ENCODE assay signal across 8 mouse cellular contexts in genomic region chr8:122610612-122611277, GRCm38 (mm10). TPM values are rescaled to one million over a fixed set of nuclear protein-coding genes. Genes with fewer than 3 reads are reported as not detected.
A peak's percentile ranks its signal among the peaks of the same experiment; 100 is the strongest.
DNase-seq lines count a peak whose midpoint lies in the region; ATAC-seq and TF ChIP-seq lines count a peak whose summit lies in the region.

No protein-coding gene starts in this region.

- TF ChIP-seq CTCF in liver, adult 2 months (IDR thresholded peaks at IDR 0.05; ENCODE audit: low read depth, low read length): no peak

- peak overlapping the region; percentile 75 for H3K4me3 ChIP-seq in liver, adult 2 months (ENCODE audit: insufficient read depth, low read depth, low read length)
- peak overlapping the region; percentile 70 for H3K4me3 ChIP-seq in brown adipose tissue, adult 24 weeks (ENCODE audit: insufficient read depth, low read depth, low read length)
- H3K4me3 ChIP-seq in hindbrain, embryonic 15.5 days: peak overlapping the region; percentile 61
- H3K4me3 ChIP-seq in midbrain, embryonic 11.5 days (ENCODE audit: low read depth, low read length): peak overlapping the region; percentile 62

- H3K9me3 ChIP-seq in hindbrain, embryonic 15.5 days: no peaks in the 10 kb centered on the region
- no peaks in the 10 kb centered on the region for H3K9me3 ChIP-seq in midbrain, embryonic 11.5 days (ENCODE audit: control insufficient read depth, low read length)

- peak; percentile 3; the same call in 1 of the 2 replicates for ATAC-seq in hindbrain, embryonic 15.5 days (ENCODE audit: low FRiP score, low read depth)
- peak; percentile 20; the same call in 1 of the 2 replicates for ATAC-seq in midbrain, embryonic 11.5 days (ENCODE audit: low FRiP score)

- peak overlapping the region; percentile 83 for H3K4me2 ChIP-seq in hindbrain, embryonic 15.5 days
- peak overlapping the region; percentile 91 for H3K4me2 ChIP-seq in midbrain, embryonic 11.5 days

- TF ChIP-seq POLR2A in liver, adult 2 months (IDR thresholded peaks at IDR 0.05; ENCODE audit: extremely low read depth, insufficient read depth, low read length): no peak

- no peak overlapping the region for H3K27ac ChIP-seq in liver, adult 2 months (replicated peaks; ENCODE audit: insufficient read depth, low read depth, low read length)
- peak overlapping the region; percentile 33; the same call in 1 of the 2 replicates for H3K27ac ChIP-seq in brown adipose tissue, adult 24 weeks (replicated peaks; ENCODE audit: low read depth, low read length)
- peak overlapping the region; percentile 78 for H3K27ac ChIP-seq in hindbrain, embryonic 15.5 days (replicated peaks)
- H3K27ac ChIP-seq in midbrain, embryonic 11.5 days (ENCODE audit: low read depth, low read length): peak overlapping the region; percentile 35; the same call in 1 of the 2 replicates

- peaks cover 10% of the 10 kb centered on the region for H3K4me1 ChIP-seq in liver, adult 2 months (ENCODE audit: control insufficient read depth, insufficient read depth, low read length)
- H3K4me1 ChIP-seq in brown adipose tissue, adult 24 weeks (ENCODE audit: control insufficient read depth, insufficient read depth, insufficient read length, low read length): peaks cover 7% of the 10 kb centered on the region; the same call in 1 of the 2 replicates
- H3K4me1 ChIP-seq in hindbrain, embryonic 15.5 days (replicated peaks): peaks cover 21% of the 10 kb centered on the region
- peaks cover 14% of the 10 kb centered on the region for H3K4me1 ChIP-seq in midbrain, embryonic 11.5 days (ENCODE audit: control insufficient read depth, insufficient read depth, low read length)

- no peaks in the 10 kb centered on the region for H3K27me3 ChIP-seq in liver, adult 2 months (ENCODE audit: control insufficient read depth, insufficient read depth, low read length)
- no peaks in the 10 kb centered on the region for H3K27me3 ChIP-seq in hindbrain, embryonic 15.5 days
- H3K27me3 ChIP-seq in midbrain, embryonic 11.5 days (ENCODE audit: control insufficient read depth, insufficient read depth, low read length): no peaks in the 10 kb centered on the region

- no peaks in the 10 kb centered on the region for H3K79me2 ChIP-seq in liver, adult 2 months (ENCODE audit: control insufficient read depth, insufficient read depth, low read length)

- WGBS in liver, adult 2 months: 5% methylated on average over 20 of the region's 20 CpGs
- WGBS in hindbrain, embryonic 15.5 days: 2% methylated on average over 20 of the region's 20 CpGs
- 3% methylated on average over 19 of the region's 20 CpGs for WGBS in midbrain, embryonic 11.5 days

- peak overlapping the region; percentile 81 for H3K9ac ChIP-seq in liver, adult 2 months (ENCODE audit: low read depth, low read length)
- H3K9ac ChIP-seq in hindbrain, embryonic 15.5 days: peak overlapping the region; percentile 67
- peak overlapping the region; percentile 76 for H3K9ac ChIP-seq in midbrain, embryonic 11.5 days (ENCODE audit: low read length)

- peak; percentile 37 for DNase-seq in liver, adult 2 months (ENCODE audit: extremely low read depth, low read depth, low spot score)
- DNase-seq in liver: no peak
- no peak for DNase-seq in midbrain, embryonic 11.5 days (ENCODE audit: low spot score, missing footprints)
- no peak for DNase-seq in layer of hippocampus, postnatal 25 days (ENCODE audit: extremely low spot score in 1 of 2, low spot score in 1 of 2)
- DNase-seq in thymus, postnatal 36 days: no peak
- DNase-seq in natural killer cell, adult 2 months (ENCODE audit: low spot score in 2 of 2): no peak

- H3K36me3 ChIP-seq in liver, adult 2 months (ENCODE audit: control insufficient read depth, insufficient read depth, low read length): no peaks in the 10 kb centered on the region
- H3K36me3 ChIP-seq in hindbrain, embryonic 15.5 days: 0 out of 2 replicates have a peak, but pooled peaks cover 3% of the 10 kb centered on the region
- H3K36me3 ChIP-seq in midbrain, embryonic 11.5 days (ENCODE audit: control insufficient read depth, insufficient read depth, low read length): no peaks in the 10 kb centered on the region

RNA-seq across cellular contexts. Expression of gene Galns, which starts 0.5 kb away (rescaled TPM):
- total RNA-seq in liver, adult 2 months (2014; rRNA removed): 4.1 and 4.4 TPM in 2 replicates
- polyA plus RNA-seq in liver, adult 2 months (2012; rRNA removed): 4.4 and 6.6 TPM in 2 replicates
- polyA plus RNA-seq in brown adipose tissue, adult 24 weeks (2012; ENCODE audit: insufficient read depth, insufficient read length, missing spikeins): 1.9 and 2.7 TPM in 2 replicates
- 6.8 and 8.1 TPM in 2 replicates for polyA plus RNA-seq in hindbrain, embryonic 15.5 days (2015; fragmentation: Nextera tagmentation; extraction: Ambion mirVana)
- polyA plus RNA-seq in midbrain, embryonic 11.5 days (2014; fragmentation: Nextera tagmentation; extraction: Ambion mirVana): 6.0 and 6.4 TPM in 2 replicates
- total RNA-seq in layer of hippocampus, postnatal 25 days (2021): 10 to 100 TPM; 11.2 TPM

RNA-seq across cellular contexts. Expression of gene Trappc2l, which starts 0.7 kb away (rescaled TPM):
- total RNA-seq in liver, adult 2 months (2014; rRNA removed): 7.4 and 14.5 TPM in 2 replicates
- polyA plus RNA-seq in liver, adult 2 months (2012; rRNA removed): 74.7 and 101 TPM in 2 replicates
- 81.0 and 89.0 TPM in 2 replicates for polyA plus RNA-seq in brown adipose tissue, adult 24 weeks (2012; ENCODE audit: insufficient read depth, insufficient read length, missing spikeins)
- polyA plus RNA-seq in hindbrain, embryonic 15.5 days (2015; fragmentation: Nextera tagmentation; extraction: Ambion mirVana): 109 and 112 TPM in 2 replicates
- polyA plus RNA-seq in midbrain, embryonic 11.5 days (2014; fragmentation: Nextera tagmentation; extraction: Ambion mirVana): 43.0 and 43.7 TPM in 2 replicates
- 10 to 100 TPM; 75.2 to 87.6 TPM for total RNA-seq in layer of hippocampus, postnatal 25 days (2021)

RNA-seq across cellular contexts. Expression of gene Pabpn1l, which starts 11.8 kb away (rescaled TPM):
- not detected in 2 replicates for total RNA-seq in liver, adult 2 months (2014; rRNA removed)
- not detected in 2 replicates for polyA plus RNA-seq in liver, adult 2 months (2012; rRNA removed)
- polyA plus RNA-seq in brown adipose tissue, adult 24 weeks (2012; ENCODE audit: insufficient read depth, insufficient read length, missing spikeins): not detected in 2 replicates
- not detected in 2 replicates for polyA plus RNA-seq in hindbrain, embryonic 15.5 days (2015; fragmentation: Nextera tagmentation; extraction: Ambion mirVana)
- not detected in 2 replicates for polyA plus RNA-seq in midbrain, embryonic 11.5 days (2014; fragmentation: Nextera tagmentation; extraction: Ambion mirVana)
- under 1 TPM in 1 of 2 experiments, not detected in 1; 0.45 TPM for total RNA-seq in layer of hippocampus, postnatal 25 days (2021)

RNA-seq across cellular contexts. Expression of gene Aprt, which starts 34.0 kb away (rescaled TPM):
- 59.8 and 68.3 TPM in 2 replicates for total RNA-seq in liver, adult 2 months (2014; rRNA removed)
- 80.5 and 105 TPM in 2 replicates for polyA plus RNA-seq in liver, adult 2 months (2012; rRNA removed)
- polyA plus RNA-seq in brown adipose tissue, adult 24 weeks (2012; ENCODE audit: insufficient read depth, insufficient read length, missing spikeins): 17.3 and 19.4 TPM in 2 replicates
- 170 and 179 TPM in 2 replicates for polyA plus RNA-seq in hindbrain, embryonic 15.5 days (2015; fragmentation: Nextera tagmentation; extraction: Ambion mirVana)
- polyA plus RNA-seq in midbrain, embryonic 11.5 days (2014; fragmentation: Nextera tagmentation; extraction: Ambion mirVana): 176 and 195 TPM in 2 replicates
- total RNA-seq in layer of hippocampus, postnatal 25 days (2021): 10 to 100 TPM; 62.5 to 69.6 TPM

RNA-seq across cellular contexts. Expression of gene Cdt1, which starts 42.9 kb away (rescaled TPM):
- 1.0 and 3.0 TPM in 2 replicates for total RNA-seq in liver, adult 2 months (2014; rRNA removed)
- polyA plus RNA-seq in liver, adult 2 months (2012; rRNA removed): 2.5 and 2.9 TPM in 2 replicates
- polyA plus RNA-seq in brown adipose tissue, adult 24 weeks (2012; ENCODE audit: insufficient read depth, insufficient read length, missing spikeins): 0.48 and 0.58 TPM in 2 replicates
- polyA plus RNA-seq in hindbrain, embryonic 15.5 days (2015; fragmentation: Nextera tagmentation; extraction: Ambion mirVana): 10.6 and 11.5 TPM in 2 replicates
- polyA plus RNA-seq in midbrain, embryonic 11.5 days (2014; fragmentation: Nextera tagmentation; extraction: Ambion mirVana): 25.7 and 35.8 TPM in 2 replicates
- 1 to 10 TPM; 1.1 to 1.6 TPM for total RNA-seq in layer of hippocampus, postnatal 25 days (2021)
